30 mouse cellular contexts compared by ENCODE assay signal in genomic region chr12:40585456-40586141, GRCm38 (mm10).
A peak's percentile ranks its signal among the peaks of the same experiment; 100 is the strongest.
DNase-seq lines count a peak whose midpoint lies in the region; ATAC-seq and TF ChIP-seq lines count a peak whose summit lies in the region.
"Had no signal": no experiment of that assay in that cellular context is flagged by ENCODE, and none has a peak within 500 bp of the region (broad histone marks: within the 10 kb centered on the region; RNA-seq: fewer than 3 reads in every experiment).

No protein-coding gene starts in this region.

- H3K4me1 ChIP-seq in spleen, adult 2 months (ENCODE audit: control insufficient read depth, insufficient read depth, insufficient read length): no peaks in the 10 kb centered on the region
- H3K4me1 ChIP-seq in intestine, embryonic 15.5 days (replicated peaks): no peaks in the 10 kb centered on the region
- H3K4me1 ChIP-seq: heart, embryonic 10.5 days; liver, embryonic 13.5 days; stomach, embryonic 15.5 days had no signal

- peak overlapping the region; percentile 24; the same call in 1 of the 2 replicates for H3K27ac ChIP-seq in gastrocnemius, adult 2 months
- peak overlapping the region; percentile 33; the same call in 1 of the 2 replicates for H3K27ac ChIP-seq in spleen, adult 2 months (ENCODE audit: insufficient read depth, low read length)
- no peak overlapping the region for H3K27ac ChIP-seq in intestine, embryonic 15.5 days
- H3K27ac ChIP-seq: heart, embryonic 10.5 days; heart, embryonic 15.5 days; hindbrain, postnatal 0 days; kidney, postnatal 0 days; limb, embryonic 12.5 days; liver, embryonic 13.5 days; neural tube, embryonic 13.5 days; stomach, embryonic 15.5 days had no signal

- ATAC-seq in megakaryocyte, adult 5-6 weeks (ENCODE audit: poor library complexity, severe bottlenecking): peak; percentile 74
- no peak for ATAC-seq in intestine, embryonic 15.5 days
- ATAC-seq: forebrain, embryonic 14.5 days; hindbrain, postnatal 0 days; intestine, embryonic 16.5 days; midbrain, embryonic 16.5 days had no signal

- no peak overlapping the region for H3K9ac ChIP-seq in intestine, embryonic 15.5 days
- H3K9ac ChIP-seq: heart, embryonic 15.5 days; limb, embryonic 12.5 days; liver, embryonic 13.5 days; neural tube, embryonic 13.5 days; stomach, embryonic 15.5 days had no signal

- no peaks in the 10 kb centered on the region for H3K9me3 ChIP-seq in intestine, embryonic 15.5 days
- H3K9me3 ChIP-seq: G1E; heart, embryonic 10.5 days; heart, embryonic 15.5 days; limb, embryonic 12.5 days; liver, embryonic 13.5 days; neural tube, embryonic 13.5 days; stomach, embryonic 15.5 days had no signal

- no peak overlapping the region for H3K4me2 ChIP-seq in intestine, embryonic 15.5 days (replicated peaks)
- H3K4me2 ChIP-seq: heart, embryonic 15.5 days; limb, embryonic 12.5 days; liver, embryonic 13.5 days; midbrain, embryonic 11.5 days; neural tube, embryonic 13.5 days; stomach, embryonic 15.5 days had no signal

- intact Hi-C loops in gastrocnemius, adult 2 months (cut with DNase I): loop anchor here (10.0 kb wide), 1 partner anchor 361 kb away; no protein-coding TSS in a partner anchor

- H3K36me3 ChIP-seq in spleen, adult 2 months (ENCODE audit: control insufficient read depth, insufficient read depth, low read length): no peaks in the 10 kb centered on the region
- no peaks in the 10 kb centered on the region for H3K36me3 ChIP-seq in intestine, embryonic 15.5 days
- H3K36me3 ChIP-seq: G1E; heart, embryonic 10.5 days; heart, embryonic 15.5 days; limb, embryonic 12.5 days; liver, embryonic 13.5 days; neural tube, embryonic 13.5 days; stomach, embryonic 15.5 days had no signal

- H3K4me3 ChIP-seq in gastrocnemius, adult 2 months: no peak overlapping the region
- H3K4me3 ChIP-seq in spleen, adult 2 months (ENCODE audit: extremely low read depth, insufficient read depth, insufficient read length): no peak overlapping the region
- no peak overlapping the region for H3K4me3 ChIP-seq in intestine, embryonic 15.5 days (replicated peaks)
- H3K4me3 ChIP-seq: heart, embryonic 10.5 days; heart, embryonic 15.5 days; limb, embryonic 12.5 days; liver, embryonic 13.5 days; neural tube, embryonic 13.5 days; stomach, embryonic 15.5 days had no signal

- no peak for TF ChIP-seq POLR2A in spleen, adult 2 months (IDR thresholded peaks at IDR 0.05; ENCODE audit: low read depth, low read length)

- no peak for TF ChIP-seq CTCF in gastrocnemius, adult 2 months (IDR thresholded peaks at IDR 0.05)
- TF ChIP-seq CTCF in spleen, adult 2 months (IDR thresholded peaks at IDR 0.05; ENCODE audit: extremely low read depth, insufficient read depth, insufficient read length, insufficient replicate concordance): no peak

- no peaks in the 10 kb centered on the region for H3K27me3 ChIP-seq in spleen, adult 2 months (ENCODE audit: control insufficient read depth, insufficient read depth, low read length)
- H3K27me3 ChIP-seq in intestine, embryonic 15.5 days (replicated peaks): no peaks in the 10 kb centered on the region
- H3K27me3 ChIP-seq: heart, embryonic 15.5 days; limb, embryonic 12.5 days; liver, embryonic 13.5 days; neural tube, embryonic 13.5 days; stomach, embryonic 15.5 days had no signal

- DNase-seq in gastrocnemius, adult 2 months: no peak
- no peak for DNase-seq in gastrocnemius, postnatal 4 days (ENCODE audit: low spot score in 2 of 2)
- no peak for DNase-seq in spleen, adult 2 months (ENCODE audit: low read depth in 1 of 2, low spot score in 2 of 2)
- DNase-seq in spleen, adult 18-20 months: no peak
- DNase-seq in frontal cortex, adult 2 months (ENCODE audit: extremely low spot score in 1 of 2, low spot score in 1 of 2): no peak
- DNase-seq in urinary bladder, adult 2 months (ENCODE audit: low spot score): no peak
- DNase-seq: adrenal gland, adult 8-10 months; cerebellum, adult 18-20 months; cerebellum, postnatal 10 days; gastrocnemius, postnatal 10 days; heart, adult 11 months; kidney, adult 8-10 months; kidney, postnatal 4 days; liver, embryonic 13.5 days; lung, adult 2 months; lung, postnatal 10 days had no signal

- 78% methylated on average over 4 of the region's 4 CpGs for WGBS in spleen, adult 2 months
- WGBS in intestine, embryonic 15.5 days: 78% methylated on average over 4 of the region's 4 CpGs
